Mouse (Mus musculus): ENCODE results near the gene Gsc2.
A peak's percentile ranks its signal among the peaks of the same experiment; 100 is the strongest.
"Not testable (repeated sequence)": the region's sequence is repeated elsewhere in the genome, so short reads cannot be mapped to it uniquely, and the experiment has no call there.

The Gsc2 gene

GRCm38 (mm10) chr16:17914307-17915249 lies at the start of gene Gsc2:
Gene Gsc2 (minus strand): TSS chr16:17915059.
- DNase-seq (ENCODE audit: low spot score), result peak; percentile 19

GRCm38 (mm10) chr16:17962091-17962490 lies 47.2 kb upstream of the Gsc2 start:
- DNase-seq (ENCODE audit: low spot score), result no peak

GRCm38 (mm10) chr16:17956052-17956638 lies 41.3 kb upstream of the Gsc2 start:
- DNase-seq (ENCODE audit: low spot score), result not testable (repeated sequence)

DNA sequence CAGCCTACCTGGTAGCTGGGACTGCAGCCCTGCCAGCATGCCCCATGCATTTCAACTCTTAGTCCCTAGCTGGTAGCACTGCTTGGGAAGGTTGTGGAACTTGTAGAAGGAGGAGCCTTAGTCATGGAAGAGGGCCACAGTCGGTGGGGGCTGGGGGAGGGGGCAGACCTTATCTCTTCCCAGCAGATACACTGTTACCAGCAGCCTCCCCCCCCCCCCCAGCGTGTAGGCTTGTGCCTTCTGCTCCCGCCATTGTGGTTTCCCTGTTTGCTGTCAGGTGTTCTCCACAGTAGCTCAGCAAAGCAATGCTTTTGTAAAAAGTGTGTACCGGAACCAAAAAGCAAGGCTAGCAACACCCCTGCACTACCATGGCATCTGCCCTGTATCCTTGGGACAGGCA lies 36.8 kb upstream of the Gsc2 start:
- no peak for DNase-seq (ENCODE audit: low spot score)

DNA sequence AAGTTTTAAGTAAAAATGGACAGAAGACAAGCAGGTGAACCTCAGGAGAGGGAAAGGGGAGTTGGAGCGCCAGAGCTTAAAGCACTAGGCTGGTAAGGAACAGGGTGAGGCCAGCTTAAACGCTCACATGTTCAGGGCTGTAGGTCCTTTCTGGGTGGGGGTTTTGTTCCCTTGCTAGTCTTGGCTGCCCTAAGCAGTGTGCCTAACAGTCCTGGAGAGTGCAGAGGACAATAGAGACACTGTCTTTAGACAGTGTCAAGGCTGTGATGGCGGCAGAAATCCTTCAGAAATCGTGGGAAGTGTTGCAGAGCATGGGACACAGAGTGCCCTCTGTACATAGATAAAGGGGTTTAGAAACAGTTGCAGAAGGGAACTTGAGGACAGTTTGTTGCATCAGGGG lies 35.2 kb upstream of the Gsc2 start:
- no peak for DNase-seq (ENCODE audit: low spot score)

DNA sequence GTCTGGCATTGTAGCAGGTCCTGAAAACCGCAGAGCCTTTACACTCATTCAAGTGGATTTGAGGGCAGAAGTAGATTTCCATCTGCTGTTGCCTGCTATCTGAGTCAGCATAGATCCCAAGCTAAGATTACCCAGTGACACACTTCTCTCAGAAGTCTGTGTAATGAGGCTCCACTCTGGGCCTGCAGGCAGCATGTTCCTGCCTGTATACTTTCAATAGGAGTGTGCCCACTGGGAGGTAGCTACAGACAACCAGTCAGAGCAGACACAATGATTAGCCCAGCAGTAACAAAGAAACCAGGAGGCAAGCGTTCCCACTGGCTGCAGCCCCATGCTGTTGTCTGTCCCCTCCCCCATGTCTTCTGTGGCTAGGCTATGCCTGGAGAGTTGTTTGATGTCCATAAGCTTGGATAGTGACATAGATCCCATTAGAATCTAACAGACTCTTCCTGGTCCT lies 34.6 kb upstream of the Gsc2 start:
- DNase-seq (ENCODE audit: low spot score), result no peak

- no peak for DNase-seq (ENCODE audit: low spot score)
These were observed 30.4 kb upstream of the Gsc2 start for GRCm38 (mm10) chr16:17945081-17945831.

GRCm38 (mm10) chr16:17943466-17943865 lies 28.6 kb upstream of the Gsc2 start:
- DNase-seq (ENCODE audit: low spot score), result no peak

DNA sequence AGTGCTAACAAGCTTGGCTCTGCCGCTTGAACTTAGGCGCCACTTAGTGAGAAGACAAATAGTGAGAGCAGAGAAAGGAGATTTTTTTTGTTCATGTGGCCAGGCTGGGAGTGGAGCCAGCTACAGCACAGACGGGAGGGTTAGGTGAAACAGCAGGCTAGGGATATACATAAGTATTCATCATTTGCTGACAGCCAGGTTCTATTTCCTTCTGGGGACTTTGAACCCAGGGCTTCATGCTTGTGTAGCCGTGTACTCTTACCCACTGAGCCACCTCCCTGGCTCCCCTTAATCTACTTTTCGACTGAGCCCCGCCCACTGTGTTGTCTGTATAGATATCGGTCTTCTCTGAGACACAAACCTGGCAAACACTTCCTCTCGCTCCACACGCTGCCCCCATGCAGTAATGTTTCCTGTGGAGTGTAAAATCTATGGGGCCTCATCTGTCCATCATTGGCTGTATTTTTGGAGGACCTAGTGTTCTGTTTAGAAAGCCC lies 24.4 kb upstream of the Gsc2 start:
- DNase-seq (ENCODE audit: low spot score), result no peak

DNA sequence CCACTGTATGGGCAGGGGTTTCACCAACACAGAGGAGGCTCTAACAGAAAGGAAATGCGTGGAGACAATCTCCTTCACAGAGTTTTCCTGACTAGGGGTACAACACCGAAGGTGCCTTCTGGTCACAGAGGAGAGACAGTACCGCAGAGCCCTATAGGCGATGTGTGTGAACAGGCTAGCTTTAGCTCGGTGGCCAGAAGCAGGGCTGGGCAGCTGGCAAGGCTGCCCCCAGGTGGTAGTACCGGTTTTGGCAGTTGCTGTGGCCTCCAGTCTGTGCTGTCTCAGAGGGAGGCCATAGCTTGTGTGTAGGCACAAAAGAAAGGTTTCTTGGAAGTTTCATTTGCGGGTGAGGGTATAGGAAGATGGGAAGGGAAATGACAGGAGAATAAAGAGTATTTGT lies 24.0 kb upstream of the Gsc2 start:
- DNase-seq (ENCODE audit: low spot score), result peak; percentile 46

GRCm38 (mm10) chr16:17938187-17938586 lies 23.3 kb upstream of the Gsc2 start:
- no peak for DNase-seq (ENCODE audit: low spot score)

DNA sequence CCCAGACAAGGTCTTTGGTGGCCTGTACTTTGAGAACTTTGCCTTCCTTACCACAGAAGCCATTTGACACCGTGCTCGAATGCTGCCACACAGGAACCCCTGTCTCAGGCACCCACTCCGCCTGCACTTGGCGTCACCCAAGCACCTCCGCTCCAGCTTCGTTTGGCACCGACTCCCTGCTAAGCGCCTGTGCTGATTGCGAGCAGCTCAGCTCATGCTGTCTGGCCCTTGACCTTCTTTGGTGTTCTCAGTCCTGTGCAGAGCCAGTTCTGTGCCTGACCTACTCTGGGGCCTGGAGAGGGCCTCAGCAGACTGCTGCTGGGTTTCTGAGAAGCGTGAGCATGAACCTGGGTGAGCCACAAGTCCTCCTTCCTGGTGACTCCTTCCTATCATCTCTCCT lies 21.9 kb upstream of the Gsc2 start:
- no peak for DNase-seq (ENCODE audit: low spot score)

DNA sequence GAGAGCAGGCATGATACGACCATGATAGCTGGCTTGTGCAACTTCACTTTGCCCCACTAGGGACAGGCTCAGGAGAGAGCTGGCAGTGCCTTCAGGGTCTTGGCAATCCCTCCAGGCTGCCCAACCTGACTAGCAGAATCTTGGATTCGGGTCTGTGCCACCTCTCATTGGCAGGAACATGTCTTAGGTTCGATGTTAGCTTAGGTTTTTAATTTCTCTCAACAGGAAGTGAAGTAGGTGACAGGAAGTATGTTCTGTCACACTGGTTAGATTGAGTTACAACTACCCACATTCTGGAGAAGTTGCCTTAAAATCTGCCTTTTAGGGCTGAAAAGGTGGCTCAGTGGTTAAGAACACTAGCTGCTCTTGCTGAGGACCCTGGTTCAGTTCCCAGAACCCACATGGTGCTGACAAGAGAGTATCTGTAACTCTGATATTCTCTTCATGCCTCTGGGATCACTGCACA lies 19.6 kb upstream of the Gsc2 start:
- no peak for DNase-seq (ENCODE audit: low spot score)

- no peak for DNase-seq (ENCODE audit: low spot score)
These were observed 19.0 kb upstream of the Gsc2 start for GRCm38 (mm10) chr16:17933594-17934444.

DNA sequence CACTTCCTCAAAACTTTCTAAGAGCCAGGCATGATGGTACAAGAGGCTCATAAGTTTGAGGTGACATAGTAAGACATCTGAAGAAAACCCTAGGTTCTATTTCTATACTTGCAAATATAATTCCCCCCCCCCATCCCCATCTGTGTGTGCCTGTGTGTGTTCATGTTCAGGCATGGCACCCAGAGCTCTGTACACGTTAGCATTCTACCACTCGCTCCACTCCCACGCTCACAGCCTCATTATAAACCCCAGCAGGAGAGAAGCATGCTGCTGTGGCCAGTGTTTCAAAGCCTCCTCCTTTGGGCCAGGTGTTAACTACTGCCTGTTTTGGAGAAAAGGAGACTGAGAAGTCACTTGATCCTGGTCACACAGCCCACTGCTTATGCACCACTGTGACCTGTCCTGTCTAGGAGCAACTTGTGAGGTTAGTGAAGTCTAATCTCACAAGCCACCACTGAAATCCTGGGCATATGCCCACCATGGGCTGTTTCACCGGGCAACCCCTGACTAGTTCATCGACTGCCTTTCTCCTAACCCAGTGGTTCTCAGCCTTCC lies 17.1 kb upstream of the Gsc2 start:
- no peak for DNase-seq (ENCODE audit: low spot score)

GRCm38 (mm10) chr16:17929631-17930030 lies 14.8 kb upstream of the Gsc2 start:
- DNase-seq (ENCODE audit: low spot score), result no peak

- DNase-seq (ENCODE audit: low spot score), result no peak
These were observed 14.4 kb upstream of the Gsc2 start for GRCm38 (mm10) chr16:17929211-17929610.

- DNase-seq (ENCODE audit: low spot score), result peak; percentile 62
These were observed 13.8 kb upstream of the Gsc2 start for GRCm38 (mm10) chr16:17928627-17929104.

DNA sequence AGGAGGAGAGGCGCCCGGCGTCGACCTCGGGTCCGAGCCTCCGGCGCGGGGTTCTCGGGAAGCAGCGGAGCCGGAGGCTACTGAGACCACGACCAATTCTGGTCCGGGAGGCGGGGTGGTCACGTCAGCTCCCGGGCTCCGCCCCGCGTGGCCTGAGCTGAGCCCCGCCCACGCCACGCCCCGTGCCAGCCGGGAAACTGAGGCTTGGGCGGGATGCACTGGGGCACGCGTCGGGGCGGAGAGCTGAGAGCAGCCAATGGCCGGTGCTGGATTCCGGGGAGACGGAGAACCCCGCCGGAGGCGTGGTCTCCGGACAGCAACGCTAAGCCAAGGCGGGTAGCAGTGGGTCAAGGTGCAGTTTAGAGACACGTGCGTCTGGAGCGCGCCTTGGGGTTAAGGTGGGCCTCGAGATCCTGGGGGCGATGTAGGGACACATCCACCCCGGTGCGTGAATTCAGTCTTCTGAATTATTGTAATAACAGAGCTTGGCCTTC lies 13.3 kb upstream of the Gsc2 start, which contains the start of gene Slc25a1:
Slc25a1 (minus strand) TSS at position 133 of the 494 bp plus-strand sequence.
- peak; percentile 83 for DNase-seq (ENCODE audit: low spot score)

DNA sequence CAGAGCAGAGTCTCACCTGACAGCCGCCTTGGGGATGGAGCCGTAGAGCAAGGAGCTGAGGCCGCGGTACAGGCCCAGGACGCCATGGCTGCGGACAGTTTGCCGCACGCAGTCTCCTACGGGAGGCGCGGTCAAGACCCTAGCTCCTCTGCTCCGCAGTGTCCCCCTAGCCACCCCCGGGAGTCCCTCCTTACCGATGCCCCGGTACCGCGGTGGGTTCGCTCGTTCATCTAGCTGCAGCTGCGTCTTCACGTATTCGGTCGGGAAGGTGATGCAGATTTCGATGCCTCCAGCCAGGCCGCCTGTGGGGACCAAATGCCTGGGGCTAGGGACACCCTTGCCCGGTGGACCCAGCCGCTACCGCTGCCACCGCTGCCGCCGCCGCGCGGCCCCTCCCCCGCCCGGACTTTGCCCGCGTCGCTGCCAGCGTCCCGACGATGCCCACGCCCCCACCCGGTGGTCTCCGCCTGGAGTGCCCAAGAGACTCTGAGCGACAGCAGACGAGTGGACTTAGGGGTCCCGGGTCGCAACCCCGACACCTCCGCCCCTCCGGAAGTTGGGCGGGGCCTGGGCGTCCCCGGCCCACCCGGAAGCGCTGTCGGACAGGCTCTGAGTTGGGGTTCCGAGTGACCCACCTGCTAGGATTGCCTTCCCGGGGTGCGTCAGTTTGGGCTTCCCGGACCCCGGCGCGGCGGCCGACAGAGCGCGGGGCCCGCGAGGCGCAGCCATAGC lies 12.7 kb upstream of the Gsc2 start:
- DNase-seq (ENCODE audit: low spot score), result peak; percentile 48
